Mouse (Mus musculus): ENCODE results near the gene Cpm. TPM values are rescaled to one million over a fixed set of nuclear protein-coding genes. Genes with fewer than 3 reads are reported as not detected.

Cpm gene
- total RNA-seq, 2 experiments from 2014 or later, result 0.85 TPM; not detected in 1

Other genes starting within 250 kb of the Cpm start
- gene Cpsf6, start 249.5 kb upstream of the Cpm start, total RNA-seq (2014; fragmentation: Nextera tagmentation), result 132 and 163 TPM in 2 replicates
- 142 and 153 TPM in 2 replicates for gene Cpsf6, start 249.5 kb upstream of the Cpm start, total RNA-seq (2017)
- gene Mdm2, start 81.3 kb downstream of the Cpm start, total RNA-seq (2014; fragmentation: Nextera tagmentation), result 43.6 and 58.8 TPM in 2 replicates
- 45.6 and 63.7 TPM in 2 replicates for gene Mdm2, start 81.3 kb downstream of the Cpm start, total RNA-seq (2017)
- 1.3 and 7.2 TPM in 2 replicates for gene Slc35e3, start 116.9 kb downstream of the Cpm start, total RNA-seq (2014; fragmentation: Nextera tagmentation)
- gene Slc35e3, start 116.9 kb downstream of the Cpm start, total RNA-seq (2017), result 5.0 and 5.2 TPM in 2 replicates
- 87.2 and 100 TPM in 2 replicates for gene Nup107, start 163.2 kb downstream of the Cpm start, total RNA-seq (2014; fragmentation: Nextera tagmentation)
- 128 and 133 TPM in 2 replicates for gene Nup107, start 163.2 kb downstream of the Cpm start, total RNA-seq (2017)
- 56.8 and 92.2 TPM in 2 replicates for gene Rap1b, start 216.5 kb downstream of the Cpm start, total RNA-seq (2014; fragmentation: Nextera tagmentation)
- 67.4 and 73.2 TPM in 2 replicates for gene Rap1b, start 216.5 kb downstream of the Cpm start, total RNA-seq (2017)

All from megakaryocyte-erythroid progenitor cell, adult 5-6 weeks (primary cell).